Mouse (Mus musculus) embryonic stem cell, embryonic (primary cell): ENCODE measurements around the gene Asic3.

Experiments used
- CTCF ChIA-PET, 4 experiments: fragments of 300-600 bp in 2 of 4; fragments of 350-600 bp in 2 of 4; sonication (Branson Sonifier 250); formaldehyde crosslinking; loops; one replicate each; lab custom pipeline; 2022; ENCODE audit warnings: inconsistent platforms in 2 of 4; lab: Charles Lee
- POLR2A ChIA-PET, 4 experiments: fragments of 300-600 bp in 2 of 4; fragments of 350-600 bp in 2 of 4; sonication (Branson Sonifier 250); formaldehyde crosslinking; loops; one replicate each; lab custom pipeline; 2022; ENCODE audit warnings: antibody characterized with exemption in 4 of 4, inconsistent platforms in 1 of 4; lab: Charles Lee

The Asic3 gene

DNA sequence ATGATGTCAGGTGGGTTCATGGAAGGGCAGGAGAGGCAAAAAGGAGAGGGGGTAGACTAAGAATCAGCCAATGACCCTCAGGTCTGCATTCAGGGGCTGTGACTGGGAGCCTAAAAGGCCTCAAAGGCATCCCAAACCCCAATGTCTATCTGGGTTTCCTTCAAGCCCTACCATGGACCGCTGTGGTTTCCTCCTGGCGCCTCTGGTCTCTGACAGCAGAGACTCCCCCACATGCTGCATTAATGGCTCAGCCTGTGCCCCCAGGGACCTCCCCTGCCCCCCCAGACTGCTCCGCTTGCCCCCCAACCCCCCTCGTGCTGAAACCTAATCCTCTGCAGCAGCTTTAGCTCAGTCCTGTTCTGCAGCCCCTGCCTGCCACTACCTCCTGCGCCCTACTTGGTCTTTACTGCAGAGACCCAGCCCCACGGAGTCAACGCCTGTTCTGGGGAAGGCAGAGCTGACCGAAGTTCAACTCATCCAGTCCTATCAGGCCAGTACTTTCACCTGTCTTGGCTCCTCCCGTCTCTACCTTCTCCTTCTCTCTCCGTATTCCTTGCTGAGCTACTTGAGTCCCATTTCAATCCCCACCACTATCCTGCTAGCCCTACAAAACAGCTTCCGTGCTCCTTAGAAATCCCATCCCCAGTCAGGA is at the start of gene Asic3:
Asic3 (plus strand) TSS at position 351 of the 652 bp plus-strand sequence.
- POLR2A ChIA-PET = interaction anchor here in 3 of 4 experiments (0.6 to 2.8 kb wide), 13 partner anchors 10 to 94 kb away, joined by 3 to 10 read pairs (median 3); partner anchors contain the start of genes Cdk5 (in 2 of the 3) and Slc4a2 (in 2 of the 3)
- CTCF ChIA-PET = interaction anchor here in 3 of 4 experiments (1.0 to 5.0 kb wide), 8 partner anchors 13 to 97 kb away, joined by 3 to 76 read pairs (median 4); partner anchors contain the start of genes Abcb8 (in 2 of the 3) and Atg9b (in 1 of the 3)

DNA sequence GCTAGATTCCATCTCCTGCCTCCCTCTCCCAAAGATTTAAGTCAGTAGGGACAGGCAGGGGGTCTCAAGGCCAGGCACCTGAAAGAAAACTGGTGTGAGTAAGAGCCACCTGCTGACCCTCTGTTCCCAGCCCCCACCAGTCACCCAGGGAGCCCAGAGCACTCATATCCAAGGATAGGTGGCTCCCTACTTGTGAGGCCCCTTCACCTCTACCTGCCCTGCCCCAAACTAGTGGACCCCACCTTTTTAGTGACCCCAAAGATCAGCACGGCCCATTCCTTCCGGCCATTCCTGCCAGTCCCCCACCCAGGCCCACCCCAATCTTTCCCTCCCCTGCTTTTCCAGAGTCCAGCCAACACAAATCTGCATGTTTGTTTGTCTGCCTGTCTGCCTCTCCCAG is 49.7 kb upstream of the Asic3 start:
- ChIA-PET POLR2A (interaction anchor here in 2 of 4 experiments (1.0 to 3.1 kb wide), 4 partner anchors 11 to 97 kb away, joined by 3 to 12 read pairs (median 5); partner anchors contain the start of gene Kcnh2 (in 1 of the 2)), CTCF (interaction anchor here in 2 of 4 experiments (0.9 to 6.6 kb wide), 4 partner anchors 27 to 31 kb away, joined by 4 to 49 read pairs (median 15); partner anchors contain the start of gene Abcb8 (in 1 of the 2))

DNA sequence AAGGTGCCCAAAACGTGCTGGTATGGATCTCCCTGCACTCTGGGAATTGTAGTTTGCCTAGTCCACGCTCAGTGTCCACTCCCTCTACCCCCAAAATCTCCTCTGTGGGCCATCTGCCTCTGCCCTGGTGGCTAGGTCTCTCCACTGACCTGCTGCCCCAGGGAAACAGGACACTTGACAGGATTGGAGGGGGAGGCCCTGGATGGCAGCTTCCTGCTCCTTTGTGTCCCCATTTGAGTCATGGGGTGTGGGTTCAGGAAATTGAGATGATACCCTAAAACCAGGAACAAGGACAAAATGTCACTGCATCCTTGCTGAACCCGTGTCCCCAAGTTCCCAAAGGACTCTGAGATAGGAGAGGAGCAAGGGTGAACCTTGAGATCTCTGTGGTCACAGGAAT is 49.1 kb upstream of the Asic3 start:
- ChIA-PET CTCF (interaction anchor here in 2 of 4 experiments (1.8 to 6.6 kb wide), 2 partner anchors 28 to 30 kb away, joined by 23 to 49 read pairs; partner anchors contain the start of gene Abcb8 (in 1 of the 2)), POLR2A (interaction anchor here in 3 of 4 experiments (0.8 to 3.1 kb wide), 4 partner anchors 12 to 98 kb away, joined by 3 to 12 read pairs (median 6); partner anchors contain the start of gene Kcnh2 (in 1 of the 3))

DNA sequence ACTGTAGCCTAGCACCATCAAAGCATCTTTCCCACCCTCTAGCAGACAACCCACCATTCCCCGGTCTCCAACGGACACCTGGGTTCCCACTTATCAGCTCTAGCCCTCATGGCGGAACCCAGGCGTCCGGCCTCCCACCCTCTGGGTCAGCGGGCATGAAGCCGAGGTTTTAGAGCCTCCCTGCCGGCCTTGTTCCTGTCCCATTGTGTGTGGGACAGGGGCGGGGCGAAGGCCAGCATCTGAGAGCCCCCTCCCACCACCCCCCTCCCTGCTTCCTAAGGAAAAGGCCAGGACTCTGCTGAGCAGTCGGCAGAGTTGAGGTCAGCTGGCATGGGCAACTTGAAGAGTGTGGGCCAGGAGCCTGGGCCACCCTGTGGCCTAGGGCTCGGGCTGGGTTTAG is 48.7 kb upstream of the Asic3 start, which contains the start of gene Nos3:
Nos3 (plus strand) TSS at position 303 of the 400 bp plus-strand sequence.
- CTCF ChIA-PET = interaction anchor here in 2 of 4 experiments (0.7 to 6.6 kb wide), 6 partner anchors 13 to 1984 kb away, joined by 5 to 49 read pairs (median 10); partner anchors contain the start of gene Abcb8 (in 1 of the 2)
- POLR2A ChIA-PET = interaction anchor here in 3 of 4 experiments (0.6 to 3.1 kb wide), 7 partner anchors 12 to 189 kb away, joined by 3 to 12 read pairs (median 5); partner anchors contain the start of genes Abcb8 (in 1 of the 3) and Kcnh2 (in 1 of the 3)

DNA sequence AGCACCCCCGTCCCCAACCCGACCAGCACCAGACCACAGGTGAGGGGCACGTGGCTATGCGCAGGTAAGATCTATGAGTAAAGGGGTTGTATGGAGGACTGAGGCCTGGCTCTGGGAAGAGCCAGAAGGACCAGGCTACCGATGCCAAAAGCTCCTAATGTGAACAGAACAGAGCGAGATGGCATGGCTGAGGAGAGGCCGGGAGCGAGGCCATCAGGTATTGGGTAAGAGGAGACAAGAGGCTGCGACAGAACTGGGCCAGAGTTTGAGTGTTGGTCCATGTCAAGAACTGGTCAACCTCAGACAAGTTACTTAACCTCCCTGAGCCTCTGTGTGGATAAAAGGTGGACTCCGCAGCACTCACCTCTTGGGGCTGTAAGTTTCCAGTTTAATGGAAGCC is 48.2 kb upstream of the Asic3 start:
- CTCF ChIA-PET = interaction anchor here in 2 of 4 experiments (0.7 to 6.6 kb wide), 7 partner anchors 13 to 1984 kb away, joined by 4 to 49 read pairs (median 8); partner anchors contain the start of gene Abcb8 (in 1 of the 2)
- POLR2A ChIA-PET = interaction anchor here in 2 of 4 experiments (0.6 to 3.1 kb wide), 6 partner anchors 12 to 189 kb away, joined by 3 to 12 read pairs (median 6); partner anchors contain the start of genes Abcb8 (in 1 of the 2) and Kcnh2 (in 1 of the 2)

DNA sequence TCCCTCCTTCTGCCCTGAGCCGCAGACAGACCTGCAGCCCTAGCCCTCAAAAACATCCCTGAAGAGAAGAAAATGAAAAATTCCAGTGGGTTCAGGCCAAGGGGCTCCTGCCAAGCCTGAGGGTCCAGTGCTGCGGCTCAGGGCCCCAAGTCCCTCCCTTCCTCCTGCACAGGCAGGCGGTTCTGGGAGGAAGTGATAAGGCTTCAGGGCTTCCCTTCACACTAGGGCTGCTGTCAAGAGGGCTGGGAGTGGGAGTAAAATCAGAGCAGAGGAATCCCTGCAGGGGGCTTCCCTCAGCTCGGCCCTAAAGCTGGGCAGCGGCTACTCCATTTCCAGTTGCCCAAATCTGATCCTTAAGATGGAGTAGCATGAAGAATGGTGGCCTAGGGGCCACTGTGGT is 47.7 kb upstream of the Asic3 start:
- POLR2A ChIA-PET = interaction anchor here in 2 of 4 experiments (0.7 to 3.1 kb wide), 10 partner anchors 12 to 105 kb away, joined by 3 to 12 read pairs (median 4); partner anchors contain the start of genes Abcb8 (in 1 of the 2) and Kcnh2 (in 1 of the 2)
- CTCF ChIA-PET = interaction anchor here in 2 of 4 experiments (0.7 to 6.6 kb wide), 6 partner anchors 12 to 1983 kb away, joined by 4 to 49 read pairs (median 7); partner anchors contain the start of gene Abcb8 (in 1 of the 2)

DNA sequence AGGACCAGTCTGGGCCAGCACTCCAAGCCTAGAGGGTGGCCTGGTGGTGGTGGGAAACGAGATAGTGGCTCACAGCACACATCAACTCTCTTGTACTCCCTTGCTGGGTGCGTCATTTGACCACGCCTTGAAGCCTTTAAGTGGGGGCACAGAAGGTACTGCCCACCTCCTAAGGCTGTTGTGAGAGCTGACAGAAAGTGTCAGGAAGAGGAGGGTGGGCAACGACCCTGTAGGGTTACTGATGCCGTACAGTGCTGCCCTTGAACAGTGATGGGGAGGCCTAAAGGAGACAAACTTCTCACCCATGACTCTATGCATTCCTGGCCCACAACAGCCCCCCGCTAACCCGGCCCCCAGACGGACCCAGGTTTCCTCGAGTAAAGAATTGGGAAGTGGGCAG is 46.8 kb upstream of the Asic3 start:
- CTCF ChIA-PET = interaction anchor here in 2 of 4 experiments (0.7 to 6.6 kb wide), 3 partner anchors 8 to 28 kb away, joined by 5 to 49 read pairs (median 5); partner anchors contain the start of gene Abcb8 (in 1 of the 2)
- POLR2A ChIA-PET = interaction anchor here in 3 of 4 experiments (0.5 to 2.4 kb wide), 11 partner anchors 9 to 49 kb away, joined by 3 to 8 read pairs (median 4); partner anchors contain the start of gene Abcb8 (in 1 of the 3)

DNA sequence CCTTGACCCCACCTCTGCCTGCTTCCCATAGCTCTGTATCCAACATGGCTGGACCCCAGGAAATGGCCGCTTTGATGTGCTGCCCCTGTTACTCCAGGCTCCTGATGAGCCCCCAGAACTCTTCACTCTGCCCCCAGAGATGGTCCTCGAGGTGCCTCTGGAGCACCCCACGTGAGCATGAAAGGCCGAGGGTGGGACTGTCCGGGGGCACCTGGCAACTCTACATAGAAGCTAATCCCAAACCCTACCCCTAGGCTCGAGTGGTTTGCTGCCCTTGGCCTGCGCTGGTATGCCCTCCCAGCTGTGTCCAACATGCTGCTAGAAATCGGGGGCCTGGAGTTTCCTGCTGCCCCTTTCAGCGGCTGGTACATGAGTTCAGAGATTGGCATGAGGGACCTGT is 43.4 kb upstream of the Asic3 start:
- CTCF ChIA-PET = interaction anchor here in 2 of 4 experiments (0.6 to 1.8 kb wide), 6 partner anchors 8 to 101 kb away, joined by 3 to 5 read pairs (median 3); partner anchors contain the start of gene Abcb8 (in 1 of the 2)
- POLR2A ChIA-PET = interaction anchor here in 2 of 4 experiments (0.6 to 1.7 kb wide), 4 partner anchors 11 to 38 kb away, joined by 3 to 6 read pairs (median 4); no protein-coding TSS in a partner anchor

DNA sequence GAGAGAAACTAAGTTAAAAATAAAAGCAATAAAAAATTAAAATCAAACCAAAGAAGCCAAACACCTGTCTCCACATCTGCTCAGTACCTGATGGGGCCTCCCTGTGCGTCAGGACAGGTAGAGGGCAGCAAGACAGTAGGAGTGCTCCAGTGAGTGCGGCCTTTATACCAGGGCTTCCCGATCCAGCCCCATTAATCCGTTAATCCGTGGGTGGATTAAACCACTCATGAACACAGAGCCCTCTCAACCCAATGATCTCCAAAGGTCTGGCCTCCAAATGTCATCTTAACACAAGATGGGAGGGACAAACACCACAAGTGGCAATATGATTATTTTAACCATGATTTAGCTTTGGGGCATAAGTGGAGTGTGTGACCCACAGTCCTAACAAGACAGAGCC is 39.4 kb upstream of the Asic3 start:
- CTCF ChIA-PET = interaction anchor here in 1 of 4 experiments (0.6 to 0.7 kb wide), 2 partner anchors 174 to 239 kb away, joined by 4 to 5 read pairs; no protein-coding TSS in a partner anchor
- POLR2A ChIA-PET = interaction anchor here in 1 of 4 experiments (4.5 kb wide), 1 partner anchor 14 kb away, joined by 18 read pairs; no protein-coding TSS in a partner anchor

DNA sequence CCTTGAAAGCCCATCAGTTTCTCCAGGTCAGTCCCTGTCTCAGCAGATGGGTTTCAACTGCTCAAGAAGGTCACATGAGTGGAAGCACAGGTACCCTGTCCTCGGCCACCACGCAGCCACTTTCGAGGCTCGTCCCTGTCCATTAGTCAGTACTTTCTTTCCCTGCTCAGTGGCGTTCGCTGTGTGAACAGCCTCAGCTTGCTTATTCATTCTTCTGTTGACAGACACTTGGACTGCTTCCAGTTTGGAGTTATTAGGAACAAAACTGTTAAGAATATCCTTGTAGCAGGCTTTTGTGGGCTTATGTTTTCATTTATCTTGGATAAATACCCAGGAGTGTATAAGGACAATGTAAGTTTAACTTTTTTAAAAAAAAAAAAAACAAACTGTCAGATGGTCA is 39.0 kb upstream of the Asic3 start:
- POLR2A ChIA-PET = interaction anchor here in 2 of 4 experiments (0.7 to 4.5 kb wide), 2 partner anchors 13 to 19 kb away, joined by 4 to 18 read pairs; no protein-coding TSS in a partner anchor
- CTCF ChIA-PET = interaction anchor here in 1 of 4 experiments (0.6 to 0.7 kb wide), 2 partner anchors 174 to 238 kb away, joined by 4 to 5 read pairs; no protein-coding TSS in a partner anchor

DNA sequence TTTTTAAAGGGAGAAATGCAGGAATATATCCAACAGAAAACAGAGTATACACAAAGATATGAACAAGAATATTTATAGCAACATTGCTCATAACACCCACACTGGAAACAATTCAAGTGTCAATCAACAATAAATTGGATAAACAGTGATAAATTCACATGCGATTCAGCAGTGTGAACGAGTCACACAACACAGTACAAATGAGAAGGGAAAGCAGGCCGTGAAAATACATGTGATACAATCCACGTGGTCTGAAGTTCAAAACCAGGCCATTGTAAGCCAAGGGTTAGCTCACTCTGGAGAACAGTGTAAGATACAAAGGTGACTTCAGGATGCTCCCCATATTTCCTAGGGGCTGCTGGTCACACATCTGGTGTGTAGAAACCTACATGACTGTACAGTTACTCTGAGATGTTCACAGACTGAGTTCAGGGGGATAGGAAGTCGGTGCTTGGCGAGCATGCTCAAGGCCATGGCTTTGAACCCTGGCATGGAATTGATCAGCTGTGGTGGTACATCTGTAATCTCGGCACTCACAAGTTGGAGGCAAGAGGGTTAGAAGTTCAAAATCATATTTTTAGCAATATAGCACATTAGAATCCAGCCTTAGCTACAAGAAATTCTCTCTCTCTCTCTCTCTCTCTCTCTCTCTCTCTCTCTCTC is 38.4 kb upstream of the Asic3 start:
- POLR2A ChIA-PET = interaction anchor here (0.6 to 4.5 kb wide), 7 partner anchors 8 to 581 kb away, joined by 3 to 18 read pairs (median 3); partner anchors contain the start of gene Abcb8 (in 1 of the 4)
- CTCF ChIA-PET = interaction anchor here in 3 of 4 experiments (0.6 to 1.2 kb wide), 6 partner anchors 9 to 311 kb away, joined by 3 to 6 read pairs (median 4); partner anchors contain the start of genes Abcb8 (in 1 of the 3) and Nub1 (in 1 of the 3)

DNA sequence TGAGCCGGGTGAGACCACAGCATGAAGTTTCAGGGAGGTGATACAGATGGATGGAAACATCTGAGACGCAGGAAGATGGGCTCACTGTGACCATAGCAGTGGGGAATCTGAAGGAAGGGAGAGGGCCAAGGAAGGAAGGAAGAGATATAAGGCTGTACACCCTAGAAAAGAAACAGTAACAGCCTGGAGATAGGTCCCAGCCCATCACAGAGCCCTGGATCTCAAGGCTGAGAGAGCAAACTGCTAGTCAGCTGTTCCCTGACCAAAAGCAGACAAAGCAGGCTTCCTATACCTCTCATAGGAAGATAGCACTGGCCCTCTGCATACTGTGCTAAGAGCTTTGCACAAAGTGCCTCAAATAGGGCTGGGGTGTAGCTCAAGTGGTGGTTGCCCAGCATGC is 34.5 kb upstream of the Asic3 start:
- POLR2A ChIA-PET = interaction anchor here in 2 of 4 experiments (0.5 to 3.3 kb wide), 6 partner anchors 9 to 105 kb away, joined by 3 to 21 read pairs (median 6); partner anchors contain the start of genes Abcb8 (in 2 of the 2) and Atg9b (in 1 of the 2)
- CTCF ChIA-PET = interaction anchor here in 2 of 4 experiments (1.3 to 2.9 kb wide), 4 partner anchors 9 to 18 kb away, joined by 6 to 15 read pairs (median 10); partner anchors contain the start of gene Abcb8 (in 2 of the 2)

DNA sequence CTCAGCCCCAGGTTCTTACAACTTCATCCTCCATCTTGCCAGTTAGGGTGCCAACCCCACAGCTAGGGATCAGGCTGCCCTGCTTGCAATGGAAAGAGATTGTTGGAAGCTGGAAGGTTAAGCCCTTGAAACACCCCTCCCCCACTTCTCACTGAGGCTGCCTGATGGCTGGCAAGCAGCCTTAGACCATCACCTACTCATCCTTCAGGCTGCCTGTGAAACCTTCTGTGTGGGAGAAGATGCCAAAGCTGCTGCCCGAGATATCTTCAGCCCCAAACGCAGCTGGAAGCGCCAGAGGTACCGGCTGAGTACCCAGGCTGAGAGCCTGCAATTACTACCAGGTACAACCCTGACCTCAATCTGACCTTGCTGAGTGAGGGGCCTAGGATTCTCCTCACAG is 33.7 kb upstream of the Asic3 start:
- CTCF ChIA-PET = interaction anchor here in 2 of 4 experiments (0.6 to 2.9 kb wide), 3 partner anchors 14 to 19 kb away, joined by 5 to 10 read pairs (median 9); partner anchors contain the start of gene Abcb8 (in 1 of the 2)
- POLR2A ChIA-PET = interaction anchor here in 2 of 4 experiments (0.7 to 3.3 kb wide), 5 partner anchors 9 to 104 kb away, joined by 3 to 21 read pairs (median 3); partner anchors contain the start of gene Abcb8 (in 1 of the 2)

DNA sequence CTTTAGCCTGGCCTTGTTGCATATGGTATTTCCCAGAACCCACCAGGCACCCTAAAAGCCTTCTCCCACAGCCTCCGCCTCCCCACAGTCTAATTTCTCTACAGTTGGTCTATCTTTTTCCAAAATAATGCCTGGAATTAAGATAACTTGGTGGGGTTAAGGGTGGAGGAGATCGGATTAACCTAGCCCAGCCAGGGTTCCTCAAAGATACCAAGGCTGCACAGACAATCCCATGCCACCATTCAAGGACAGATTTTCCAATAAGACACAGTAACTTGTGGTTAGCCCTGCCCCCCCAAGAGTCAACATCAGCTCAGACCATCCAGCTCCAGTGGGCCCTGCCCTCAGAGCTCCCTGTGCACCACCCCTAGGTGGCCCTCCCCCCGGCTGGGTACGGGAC is 32.7 kb upstream of the Asic3 start:
- POLR2A ChIA-PET = interaction anchor here in 2 of 4 experiments (1.2 to 1.8 kb wide), 3 partner anchors 10 to 13 kb away, joined by 3 to 6 read pairs (median 6); partner anchors contain the start of gene Abcb8 (in 2 of the 2)
- CTCF ChIA-PET = interaction anchor here in 2 of 4 experiments (0.7 to 1.4 kb wide), 4 partner anchors 13 to 150 kb away, joined by 3 to 4 read pairs (median 4); partner anchors contain the start of gene Abcb8 (in 2 of the 2)

DNA sequence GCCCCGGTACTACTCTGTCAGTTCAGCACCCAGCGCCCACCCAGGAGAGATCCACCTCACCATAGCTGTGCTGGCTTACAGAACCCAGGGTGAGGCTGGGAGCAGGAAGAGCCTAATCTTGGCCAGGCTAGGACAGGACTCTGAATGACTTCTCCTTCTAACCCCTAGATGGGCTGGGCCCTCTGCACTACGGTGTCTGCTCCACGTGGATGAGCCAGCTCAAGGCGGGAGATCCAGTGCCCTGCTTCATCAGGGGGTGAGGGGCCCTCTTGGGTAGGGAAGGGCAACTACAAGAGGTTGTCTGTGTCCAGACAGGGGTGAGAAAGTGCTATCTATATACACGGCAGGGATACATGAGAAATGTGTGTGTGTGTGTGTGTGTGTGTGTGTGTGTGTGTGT is 31.7 kb upstream of the Asic3 start:
- ChIA-PET POLR2A (interaction anchor here in 2 of 4 experiments (0.6 to 1.8 kb wide), 9 partner anchors 11 to 304 kb away, joined by 3 to 6 read pairs (median 3); partner anchors contain the start of genes Abcb8 (in 2 of the 2) and Atg9b (in 1 of the 2)), CTCF (interaction anchor here (0.6 to 1.4 kb wide), 8 partner anchors 12 to 603 kb away, joined by 3 to 4 read pairs (median 3); partner anchors contain the start of gene Abcb8 (in 2 of the 4))

DNA sequence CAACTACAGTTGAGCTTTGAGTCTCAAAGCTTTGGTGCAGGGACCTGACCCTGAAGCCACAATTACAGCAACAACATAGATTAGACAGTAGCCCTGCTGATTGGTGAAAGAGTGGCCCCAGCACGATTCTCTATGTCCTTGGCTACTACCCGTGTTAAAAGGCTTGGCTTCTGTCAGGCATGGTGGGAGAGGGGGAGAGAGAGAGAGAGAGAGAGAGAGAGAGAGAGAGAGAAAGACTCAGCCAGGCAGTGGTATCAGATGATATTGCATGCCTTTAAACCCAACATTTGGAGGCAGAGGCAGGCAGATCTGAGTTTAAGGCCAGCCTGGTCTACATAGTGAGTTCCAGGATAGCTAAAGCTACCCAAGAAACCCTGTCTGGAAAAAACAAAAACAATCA is 31.2 kb upstream of the Asic3 start:
- ChIA-PET CTCF (interaction anchor here (0.6 to 1.1 kb wide), 4 partner anchors 14 to 602 kb away, joined by 3 read pairs; no protein-coding TSS in a partner anchor), POLR2A (interaction anchor here in 2 of 4 experiments (0.6 to 1.8 kb wide), 7 partner anchors 10 to 305 kb away, joined by 3 to 6 read pairs (median 3); partner anchors contain the start of genes Abcb8 (in 1 of the 2) and Atg9b (in 1 of the 2))
